Mouse (Mus musculus) heart, adult 2 months (tissue): ENCODE data around the gene Oxa1l.

ENCODE experiments used
- CTCF ChIP-seq: fragments of 200-600 bp; IDR thresholded peaks from 2 replicates; pipeline ENCODE4 v1.8.1; 2022; ENCODE audit warnings: antibody characterized with exemption, mild to moderate bottlenecking, moderate library complexity
- POLR2A ChIP-seq: fragments of 200-500 bp; IDR thresholded peaks from 2 replicates; pipeline ENCODE4 v1.6.1; 2011; ENCODE audit warnings: mild to moderate bottlenecking, low read depth, low read length, control low read depth; ENCODE audit not compliant: insufficient read depth

GRCm38 (mm10) chr14:54394309-54394708 is 33.7 kb downstream of the Oxa1l start:
- TF ChIP-seq CTCF (no peak), POLR2A (no peak)
